Mouse (Mus musculus) midbrain, embryonic 11.5 days (tissue): ENCODE data around the gene Nbr1. TPM values are rescaled to one million over a fixed set of nuclear protein-coding genes. Genes with fewer than 3 reads are reported as not detected.
A peak's percentile ranks its signal among the peaks of the same experiment; 100 is the strongest.
"Not testable (repeated sequence)": the region's sequence is repeated elsewhere in the genome, so short reads cannot be mapped to it uniquely, and the experiment has no call there.

Source experiments
- ATAC-seq: fragments of 200-750 bp; cut with Nextera tagmentation; 2 replicates; pipeline ENCODE4 v1.8.0; 2017; ENCODE audit warnings: moderate TSS enrichment, moderate library complexity; ENCODE audit not compliant: low FRiP score
- DNase-seq: peaks from one replicate; pipeline ENCODE4 v3.0.0; 2015; ENCODE audit warnings: low spot score; ENCODE audit errors: missing footprints
- H3K27ac ChIP-seq: fragments of 300-500 bp; sonication (generic); 2 replicates; pipeline ENCODE4 v1.5.1; 2014; ENCODE audit warnings: low read depth, low read length
- H3K27me3 ChIP-seq: fragments of 300-500 bp; sonication (generic); 2 replicates; pipeline ENCODE4 v1.6.1; 2014; ENCODE audit warnings: mild to moderate bottlenecking, low read length, moderate library complexity, mixed read lengths; ENCODE audit not compliant: control insufficient read depth, insufficient read depth
- H3K36me3 ChIP-seq: fragments of 300-500 bp; sonication (generic); 2 replicates; pipeline ENCODE4 v1.6.1; 2014; ENCODE audit warnings: mild to moderate bottlenecking, low read length, moderate library complexity, mixed read lengths; ENCODE audit not compliant: control insufficient read depth, insufficient read depth
- H3K4me1 ChIP-seq: fragments of 300-500 bp; sonication (generic); 2 replicates; pipeline ENCODE4 v1.6.1; 2014; ENCODE audit warnings: low read length; ENCODE audit not compliant: control insufficient read depth, insufficient read depth
- H3K4me2 ChIP-seq: fragments of 300-500 bp; sonication (generic); 2 replicates; pipeline ENCODE4 v1.6.1; 2014; ENCODE audit warnings: mild to moderate bottlenecking, moderate library complexity
- H3K4me3 ChIP-seq: fragments of 300-500 bp; sonication (generic); 2 replicates; pipeline ENCODE4 v1.5.1; 2014; ENCODE audit warnings: low read depth, low read length
- H3K9ac ChIP-seq: fragments of 300-500 bp; sonication (generic); 2 replicates; pipeline ENCODE4 v1.6.1; 2014; ENCODE audit warnings: low read length
- H3K9me3 ChIP-seq: fragments of 300-500 bp; sonication (generic); 2 replicates; pipeline ENCODE4 v1.6.1; 2016; ENCODE audit warnings: low read length; ENCODE audit not compliant: control insufficient read depth
- WGBS: fragments of 180-500 bp; shearing (Covaris S2); extraction: QIAGEN DNeasy Blood & Tissue Kit; methylation state at CpG from one replicate; pipeline ENCODE4 v1.1.7; 2014; 5-methylcytosine and 5-hydroxymethylcytosine counted together
- polyA plus RNA-seq: library from polyadenylated mRNA; unstranded; fragments of >200 nt; fragmentation: Nextera tagmentation; extraction: Ambion mirVana; gene quantifications from 2 replicates; pipeline ENCODE4 v1.2.1, GENCODE M21; 2014

The Nbr1 gene
- polyA plus RNA-seq, 1 experiment from 2014 or later, result 91.0 TPM

DNA sequence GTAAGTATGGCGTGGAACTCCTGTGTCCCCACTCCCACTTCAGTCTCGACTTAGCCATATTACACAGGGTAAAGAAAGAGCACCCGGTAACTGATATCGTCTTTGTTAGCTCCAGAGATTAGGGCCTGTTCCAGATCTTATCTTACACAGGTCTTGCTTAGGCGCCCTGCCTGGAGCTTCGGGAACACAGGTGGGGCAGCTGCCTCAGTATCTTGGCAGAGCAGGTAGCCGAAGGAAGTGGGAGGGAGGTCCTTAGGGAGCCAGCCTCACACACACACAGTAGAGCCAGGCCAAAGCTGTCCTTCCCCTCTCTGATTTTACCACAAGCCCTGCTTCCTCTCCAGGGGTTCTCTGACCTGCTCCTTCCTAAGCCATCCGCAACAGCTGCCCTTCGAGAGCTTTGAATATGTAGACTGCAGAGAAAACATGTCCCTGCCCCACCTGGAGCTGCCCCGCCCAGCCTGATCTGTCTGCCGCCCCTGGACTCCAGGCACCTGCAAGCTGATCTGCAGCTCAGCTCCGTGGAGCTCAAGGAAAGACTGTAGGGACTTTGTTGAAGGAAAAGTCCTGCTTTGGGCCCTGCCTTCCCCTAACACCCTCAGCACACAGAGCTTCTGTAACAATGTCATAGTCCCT is 38.2 kb downstream of the Nbr1 start:
- H3K4me2 ChIP-seq, result no peak overlapping the region
- H3K36me3 ChIP-seq, result no peaks in the 10 kb centered on the region
- no peak overlapping the region for H3K27ac ChIP-seq
- no peaks in the 10 kb centered on the region for H3K4me1 ChIP-seq
- no peaks in the 10 kb centered on the region for H3K27me3 ChIP-seq
- H3K9me3 ChIP-seq, result no peaks in the 10 kb centered on the region
- no peak for DNase-seq
- no peak overlapping the region for H3K9ac ChIP-seq
- H3K4me3 ChIP-seq, result no peak overlapping the region
- ATAC-seq, result no peak
- 75% methylated on average over 12 of the region's 12 CpGs for WGBS

DNA sequence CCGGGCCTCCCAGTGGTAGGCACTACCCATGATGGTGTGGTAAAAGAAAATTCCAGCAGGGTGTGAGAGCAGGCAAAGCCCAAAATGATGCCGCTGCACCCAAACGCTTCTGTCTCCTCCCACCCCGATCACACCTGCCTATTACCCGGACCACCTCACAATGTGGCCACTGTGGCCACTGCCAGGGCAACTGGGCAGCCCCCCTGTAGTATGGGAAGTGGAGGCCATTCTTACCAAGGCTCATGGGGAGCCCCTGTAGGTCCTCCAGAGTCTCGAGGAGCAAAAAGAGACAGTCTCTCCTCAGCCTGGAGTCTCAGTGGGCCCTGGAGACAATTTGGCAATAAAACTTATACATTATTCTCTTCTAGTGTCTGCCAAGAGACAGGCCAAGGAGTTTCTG is 47.2 kb downstream of the Nbr1 start, which contains the start of gene Gm11634:
TSS of gene Gm11634 (minus strand) at position 101 of the 400 bp plus-strand sequence.
- no peaks in the 10 kb centered on the region for H3K27me3 ChIP-seq
- no peak within 1 kb of the TSS for H3K4me2 ChIP-seq
- no peak within 1 kb of the TSS for H3K27ac ChIP-seq
- H3K4me3 ChIP-seq, result no peak within 1 kb of the TSS
- H3K4me1 ChIP-seq, result peaks cover under 1% of the 10 kb centered on the region; the same call in 1 of the 2 replicates
- H3K9ac ChIP-seq, result no peak within 1 kb of the TSS
- no peak for DNase-seq
- ATAC-seq, result no peak
- no peaks in the 10 kb centered on the region for H3K36me3 ChIP-seq
- H3K9me3 ChIP-seq, result no peaks in the 10 kb centered on the region
- 84% methylated on average over 6 of the region's 6 CpGs for WGBS

DNA sequence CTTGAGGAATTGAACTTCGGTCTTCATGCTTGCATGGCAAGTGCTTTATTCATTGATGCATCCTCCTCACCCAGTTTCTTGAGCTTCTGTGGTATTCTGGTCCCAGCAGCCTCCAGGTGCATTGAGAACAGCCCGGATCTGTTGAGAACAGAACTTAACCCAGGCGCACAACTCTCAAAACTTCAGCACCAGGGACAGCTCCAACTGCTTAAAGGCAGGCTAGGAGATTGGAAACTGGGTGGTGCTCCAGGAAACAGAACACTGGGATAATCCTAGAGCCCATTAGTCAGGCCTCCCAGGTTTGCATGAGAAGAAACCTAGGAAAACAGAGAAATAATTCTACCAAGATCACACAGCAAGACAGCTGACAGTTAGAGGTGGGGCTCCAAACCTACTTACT is 50.5 kb downstream of the Nbr1 start:
- no peaks in the 10 kb centered on the region for H3K27me3 ChIP-seq
- no peaks in the 10 kb centered on the region for H3K9me3 ChIP-seq
- no peak overlapping the region for H3K27ac ChIP-seq
- no peak overlapping the region for H3K9ac ChIP-seq
- H3K4me2 ChIP-seq, result no peak overlapping the region
- 16% methylated on average over 3 of the region's 3 CpGs for WGBS
- no peaks in the 10 kb centered on the region for H3K36me3 ChIP-seq
- no peak for ATAC-seq
- no peak overlapping the region for H3K4me3 ChIP-seq
- peaks cover 3% of the 10 kb centered on the region; the same call in 1 of the 2 replicates for H3K4me1 ChIP-seq
- peak; percentile 93 for DNase-seq

DNA sequence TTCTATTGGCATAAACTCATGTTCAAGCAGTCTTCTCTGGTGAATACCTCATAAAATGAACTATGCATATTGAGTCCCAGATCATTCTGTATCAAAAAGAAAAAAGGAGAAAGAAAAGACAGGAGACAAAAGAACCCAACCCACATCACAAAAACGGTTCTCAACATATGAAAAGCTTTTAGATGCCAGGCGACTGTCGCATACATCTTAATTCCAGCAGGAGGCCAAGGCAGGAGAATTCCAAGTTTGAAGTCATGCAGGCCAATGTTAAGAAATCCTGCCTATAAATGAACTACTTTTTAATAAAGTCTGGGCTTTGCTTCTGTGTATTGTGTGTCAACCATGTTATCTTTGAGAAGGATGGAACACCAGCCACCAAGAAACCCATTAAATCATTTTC is 52.2 kb downstream of the Nbr1 start:
- ATAC-seq, result no peak
- Histone ChIP-seq H3K27me3 (no peaks in the 10 kb centered on the region), H3K4me2 (peak overlapping the region; percentile 48), H3K9ac (no peak overlapping the region; the same call in 1 of the 2 replicates), H3K27ac (no peak overlapping the region), H3K4me3 (peak overlapping the region; percentile 34; the same call in 1 of the 2 replicates), H3K36me3 (no peaks in the 10 kb centered on the region), H3K9me3 (no peaks in the 10 kb centered on the region), H3K4me1 (peaks cover 3% of the 10 kb centered on the region; the same call in 1 of the 2 replicates)
- no peak for DNase-seq
- 2% methylated on average over 3 of the region's 3 CpGs for WGBS

DNA sequence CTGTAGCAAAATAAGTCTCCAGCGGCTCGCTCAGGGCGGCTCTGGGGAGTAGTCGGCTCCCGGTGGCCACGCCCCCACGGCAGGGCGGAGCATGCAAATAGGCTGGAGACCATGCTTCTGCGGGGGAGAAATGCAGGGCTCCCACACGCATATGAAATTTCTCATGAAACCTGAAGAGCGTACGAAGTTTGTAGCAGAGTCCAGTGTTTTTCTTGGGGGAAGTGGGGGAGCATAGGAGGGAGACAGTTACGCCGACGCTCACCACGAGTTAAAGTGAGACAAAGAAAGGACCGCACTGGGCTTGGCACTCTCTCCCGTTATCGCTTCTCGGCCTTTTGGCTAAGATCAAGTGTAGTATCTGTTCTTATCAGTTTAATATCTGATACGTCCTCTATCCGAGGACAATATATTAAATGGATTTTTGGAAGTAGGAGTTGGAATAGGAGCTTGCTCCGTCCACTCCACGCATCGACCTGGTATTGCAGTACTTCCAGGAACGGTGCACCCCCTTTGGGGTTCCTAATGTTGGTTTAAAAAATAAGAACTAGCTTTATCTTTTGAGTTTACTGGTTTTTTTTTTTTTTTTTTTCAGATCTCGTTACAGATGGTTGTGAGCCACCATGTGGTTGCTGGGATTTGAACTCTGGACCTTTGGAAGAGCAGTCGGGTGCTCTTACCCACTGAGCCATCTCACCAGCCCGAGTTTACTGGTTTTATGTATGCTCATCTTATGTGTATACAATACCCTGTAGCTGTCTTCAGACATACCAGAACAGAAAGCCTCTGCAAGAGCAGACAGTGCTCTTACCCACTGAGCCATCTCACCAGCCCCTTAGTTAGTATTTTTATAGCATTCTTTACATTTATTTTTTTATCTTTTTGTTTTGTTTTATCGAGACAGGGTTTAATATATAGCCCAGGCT is 52.8 kb downstream of the Nbr1 start:
- H3K9me3 ChIP-seq, H3K27me3 ChIP-seq, H3K36me3 ChIP-seq, H3K4me1 ChIP-seq: not testable (repeated sequence)
- Histone ChIP-seq H3K4me3 (peak overlapping the region; percentile 34), H3K9ac (peak overlapping the region; percentile 61), H3K27ac (peak overlapping the region; percentile 81), H3K4me2 (peak overlapping the region; percentile 48)
- DNase-seq (peak; percentile 98), ATAC-seq (peak; percentile 79)
- WGBS, result 1% methylated on average over 30 of the region's 30 CpGs

DNA sequence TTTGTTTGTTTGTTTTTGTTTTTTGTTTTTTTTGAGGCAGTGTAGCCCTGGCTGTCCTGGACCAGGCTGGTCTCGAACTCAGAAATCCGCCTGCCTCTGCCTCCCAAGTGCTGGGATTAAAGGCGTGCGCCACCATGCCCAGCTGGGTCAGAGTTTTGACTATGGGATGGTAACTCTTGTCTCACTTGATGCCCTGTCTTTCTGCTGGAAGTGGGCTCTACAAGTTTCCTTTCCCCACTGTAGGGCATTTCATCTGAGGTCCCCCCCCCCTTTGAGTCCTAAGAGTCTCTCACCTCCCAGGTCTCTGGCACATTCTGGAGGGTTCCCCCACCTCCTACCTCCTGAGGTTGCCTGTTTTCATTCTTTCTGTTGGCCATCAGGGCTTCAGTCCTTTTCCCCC is 55.2 kb downstream of the Nbr1 start:
- not testable (repeated sequence) for H3K9ac ChIP-seq, H3K27ac ChIP-seq, H3K4me2 ChIP-seq, H3K27me3 ChIP-seq, DNase-seq, H3K36me3 ChIP-seq, ATAC-seq, H3K4me3 ChIP-seq, H3K9me3 ChIP-seq, H3K4me1 ChIP-seq
- WGBS, result 93% methylated on average over 4 of the region's 4 CpGs

DNA sequence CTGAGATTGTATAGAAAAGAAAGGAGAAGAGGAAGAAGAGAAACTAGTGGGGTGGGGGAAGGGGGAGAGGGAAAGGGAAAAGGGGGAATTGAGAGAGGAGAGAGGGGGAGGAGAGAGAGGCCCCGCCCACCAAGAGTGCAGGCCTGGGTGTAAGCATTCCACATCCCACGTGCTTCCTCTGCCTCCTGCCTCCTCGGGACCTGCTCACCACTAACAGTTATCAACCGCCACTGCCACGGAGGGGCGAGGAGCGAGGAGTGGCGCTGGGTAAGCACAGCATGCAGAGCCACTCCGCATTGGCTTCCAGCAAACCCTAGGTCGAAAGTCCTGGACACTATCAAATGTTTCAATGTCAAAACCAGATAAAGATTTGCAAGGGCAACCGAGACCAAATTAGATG is 58.5 kb downstream of the Nbr1 start:
- no peak overlapping the region for H3K9ac ChIP-seq
- 43% methylated on average over 11 of the region's 11 CpGs for WGBS
- no peak overlapping the region for H3K4me2 ChIP-seq
- DNase-seq (no peak), ATAC-seq (no peak)
- no peak overlapping the region for H3K4me3 ChIP-seq
- no peak overlapping the region for H3K27ac ChIP-seq
- H3K36me3 ChIP-seq, result no peaks in the 10 kb centered on the region
- no peaks in the 10 kb centered on the region for H3K27me3 ChIP-seq
- H3K4me1 ChIP-seq, result peaks cover 9% of the 10 kb centered on the region
- no peaks in the 10 kb centered on the region for H3K9me3 ChIP-seq

DNA sequence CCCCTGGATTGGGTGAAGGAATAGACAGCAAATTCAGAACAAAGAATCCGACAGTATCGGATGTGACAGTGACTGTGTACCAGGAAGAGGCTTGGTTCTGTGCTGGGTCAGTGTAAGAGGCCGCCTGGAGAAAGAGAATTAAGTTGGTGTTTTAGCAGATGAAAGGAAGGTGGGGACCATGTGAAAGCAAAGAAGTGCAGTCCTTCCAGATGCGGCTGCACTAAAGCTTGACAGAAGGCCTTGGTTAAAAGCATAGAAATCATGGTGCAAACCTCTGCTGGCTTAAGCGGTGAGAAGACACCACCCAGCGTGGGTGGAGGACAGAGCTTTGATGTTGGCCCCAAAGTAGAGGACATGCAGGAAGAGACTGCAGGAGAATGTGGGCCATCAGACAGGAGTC is 61.6 kb downstream of the Nbr1 start:
- H3K9me3 ChIP-seq, result no peaks in the 10 kb centered on the region
- H3K9ac ChIP-seq, result no peak overlapping the region; the same call in 1 of the 2 replicates
- H3K27ac ChIP-seq, result no peak overlapping the region
- DNase-seq (peak; percentile 66), ATAC-seq (no peak)
- peaks cover 22% of the 10 kb centered on the region for H3K4me1 ChIP-seq
- no peak overlapping the region for H3K4me2 ChIP-seq
- no peaks in the 10 kb centered on the region for H3K27me3 ChIP-seq
- H3K36me3 ChIP-seq, result no peaks in the 10 kb centered on the region
- WGBS, result 79% methylated on average over 6 of the region's 6 CpGs
- no peak overlapping the region for H3K4me3 ChIP-seq

DNA sequence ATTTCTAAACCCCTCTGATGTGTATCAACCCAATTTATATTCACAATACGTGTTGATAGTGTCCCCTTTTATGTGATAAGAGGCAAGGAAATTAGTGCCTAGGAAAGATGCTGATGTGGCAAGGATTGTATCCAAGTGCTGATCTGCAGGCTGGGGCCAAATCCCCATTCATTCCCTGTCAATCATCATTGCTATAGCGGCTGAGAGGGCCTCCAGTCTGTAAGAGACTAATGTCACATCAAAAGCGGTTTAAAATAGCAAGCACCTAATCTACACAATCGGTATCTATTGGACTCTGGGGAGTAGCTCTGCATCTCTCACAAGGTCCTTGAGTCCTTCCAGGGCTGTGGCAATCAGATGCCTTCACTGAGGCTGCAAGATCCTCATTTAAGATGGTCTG is 62.2 kb downstream of the Nbr1 start:
- Histone ChIP-seq H3K4me2 (no peak overlapping the region), H3K4me1 (peaks cover 24% of the 10 kb centered on the region), H3K9me3 (no peaks in the 10 kb centered on the region), H3K9ac (no peak overlapping the region; the same call in 1 of the 2 replicates), H3K27me3 (no peaks in the 10 kb centered on the region), H3K4me3 (no peak overlapping the region), H3K27ac (no peak overlapping the region), H3K36me3 (no peaks in the 10 kb centered on the region)
- DNase-seq (peak; percentile 80), ATAC-seq (no peak)
- WGBS, result 47% methylated on average over 4 of the region's 4 CpGs
